Mouse (Mus musculus) heart, postnatal 36 days (tissue): ENCODE measurements around the gene Gm20823. TPM values are rescaled to one million over a fixed set of nuclear protein-coding genes. Genes with fewer than 3 reads are reported as not detected.
"Not testable (repeated sequence)": the region's sequence is repeated elsewhere in the genome, so short reads cannot be mapped to it uniquely, and the experiment has no call there.

Experiments
- DNase-seq, 2 experiments: peaks; one replicate each; pipeline ENCODE4 v3.0.0; 2021 to 2022
- intact Hi-C: fragments of 180-260 bp; cut with DNase I; formaldehyde crosslinking; loops from one replicate; pipeline ENCODE4 v1.15.1; 2025
- total RNA-seq, 2 experiments: library from RNA; stranded (reverse); gene quantifications; 2 replicates each; pipeline ENCODE4 v1.2.3; 2021

Gm20823 gene
- not detected for total RNA-seq

GRCm38 (mm10) chrY:62464745-62465144 lies at the start of gene Gm20823:
Gm20823 (minus strand) TSS chrY:62464845.
- DNase-seq, intact Hi-C loops: not testable (repeated sequence)
